Mouse (Mus musculus) lung, embryonic 15.5 days (tissue): ENCODE results near the gene Rnf208. TPM values are rescaled to one million over a fixed set of nuclear protein-coding genes. Genes with fewer than 3 reads are reported as not detected.

Source experiments
- ATAC-seq: fragments of 200-750 bp; cut with Nextera tagmentation; 2 replicates; pipeline ENCODE4 v1.8.0; 2017; ENCODE audit warnings: moderate number of reproducible peaks, borderline replicate concordance; ENCODE audit not compliant: low FRiP score, low TSS enrichment; ENCODE audit errors: extremely low read depth
- H3K27ac ChIP-seq: fragments of 300-500 bp; sonication (generic); 2 replicates; pipeline ENCODE4 v1.5.1; 2015; ENCODE audit warnings: moderate library complexity, mild to moderate bottlenecking, inconsistent platforms
- H3K27me3 ChIP-seq: fragments of 300-500 bp; sonication (generic); 2 replicates; pipeline ENCODE4 v1.6.1; 2015; ENCODE audit warnings: inconsistent platforms
- H3K36me3 ChIP-seq: fragments of 300-500 bp; sonication (generic); 2 replicates; pipeline ENCODE4 v1.6.1; 2015; ENCODE audit warnings: inconsistent platforms
- H3K4me1 ChIP-seq: fragments of 300-500 bp; sonication (generic); 2 replicates; pipeline ENCODE4 v1.6.1; 2015; ENCODE audit warnings: inconsistent platforms
- H3K4me2 ChIP-seq: fragments of 300-500 bp; sonication (generic); 2 replicates; pipeline ENCODE4 v1.6.1; 2015; ENCODE audit warnings: inconsistent platforms, mild to moderate bottlenecking, moderate library complexity
- H3K4me3 ChIP-seq: fragments of 300-500 bp; sonication (generic); 2 replicates; pipeline ENCODE4 v1.5.1; 2015; ENCODE audit warnings: mild to moderate bottlenecking, inconsistent platforms
- H3K9ac ChIP-seq: fragments of 300-500 bp; sonication (generic); 2 replicates; pipeline ENCODE4 v1.6.1; 2015; ENCODE audit warnings: inconsistent platforms
- H3K9me3 ChIP-seq: fragments of 300-500 bp; sonication (generic); 2 replicates; pipeline ENCODE4 v1.6.1; 2016; ENCODE audit warnings: inconsistent platforms
- WGBS: fragments of 180-500 bp; shearing (Covaris S2); methylation state at CpG from one replicate; pipeline ENCODE4 v1.1.7; 2015; 5-methylcytosine and 5-hydroxymethylcytosine counted together
- polyA plus RNA-seq: library from polyadenylated mRNA; unstranded; fragments of >200 nt; fragmentation: Nextera tagmentation; extraction: Ambion mirVana; gene quantifications from 2 replicates; pipeline ENCODE4 v1.2.1, GENCODE M21; 2015

Gene Rnf208
- polyA plus RNA-seq, 1 experiment from 2014 or later, result 9.9 TPM

DNA sequence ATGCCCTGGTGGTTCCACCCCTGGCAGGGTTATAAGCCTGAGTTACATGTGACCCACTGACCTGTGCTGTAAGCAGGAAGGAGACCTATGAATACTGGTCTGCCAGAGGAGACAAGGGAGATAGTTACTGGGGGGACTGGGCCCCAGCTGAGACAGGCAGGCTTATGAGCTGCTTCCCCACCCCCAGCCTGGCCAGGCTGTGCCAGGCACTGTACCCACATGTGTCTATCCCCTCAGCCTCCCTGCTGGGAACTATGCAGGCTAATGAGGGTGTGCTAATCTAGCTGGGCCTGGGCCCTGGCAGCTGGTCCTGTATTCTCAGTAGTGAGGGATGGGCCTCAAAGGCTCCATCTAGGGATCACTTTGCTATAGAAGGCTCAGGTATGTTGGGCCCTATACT is 25.2 kb downstream of the Rnf208 start:
- peaks cover 13% of the 10 kb centered on the region for H3K27me3 ChIP-seq
- ATAC-seq, result no peak
- H3K36me3 ChIP-seq, result peaks cover 16% of the 10 kb centered on the region
- H3K4me3 ChIP-seq, result no peak overlapping the region
- H3K9ac ChIP-seq, result no peak overlapping the region
- H3K4me1 ChIP-seq, result peaks cover 48% of the 10 kb centered on the region
- no peak overlapping the region for H3K4me2 ChIP-seq
- no peaks in the 10 kb centered on the region for H3K9me3 ChIP-seq
- no peak overlapping the region for H3K27ac ChIP-seq

DNA sequence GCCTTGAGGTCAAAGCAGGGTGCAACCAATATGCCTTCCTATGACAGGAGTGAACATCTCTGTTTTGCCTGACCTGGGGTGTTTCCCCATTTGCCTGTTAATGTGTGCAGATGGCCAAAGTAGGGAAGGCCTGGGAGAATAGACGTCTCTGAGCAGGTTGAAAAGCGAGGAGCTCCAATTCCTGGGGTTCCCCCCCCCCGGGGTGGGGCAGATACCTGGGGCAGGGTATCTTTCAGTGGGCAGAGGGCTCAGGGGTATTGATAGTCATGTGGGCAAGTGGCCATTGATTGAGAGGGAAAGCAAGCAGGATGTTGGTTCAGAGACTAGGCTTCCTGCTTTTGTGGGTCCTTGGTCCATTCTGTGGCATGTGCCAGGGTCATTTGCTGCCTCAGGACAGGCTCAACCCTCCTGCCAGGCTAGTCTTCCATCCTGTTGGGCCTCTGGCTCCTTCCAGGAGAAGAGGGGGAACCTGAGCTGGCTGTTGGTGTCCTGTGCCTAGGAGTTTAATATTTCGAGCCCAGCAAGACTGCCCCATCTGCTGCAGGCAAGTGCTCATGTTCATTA is 25.8 kb downstream of the Rnf208 start:
- WGBS, result 70% methylated on average over 4 of the region's 4 CpGs
- H3K9ac ChIP-seq, result no peak overlapping the region
- no peak for ATAC-seq
- peaks cover 16% of the 10 kb centered on the region for H3K36me3 ChIP-seq
- H3K4me2 ChIP-seq, result no peak overlapping the region
- H3K27ac ChIP-seq, result no peak overlapping the region
- H3K4me1 ChIP-seq, result peaks cover 48% of the 10 kb centered on the region
- H3K27me3 ChIP-seq, result peaks cover 13% of the 10 kb centered on the region
- H3K9me3 ChIP-seq, result no peaks in the 10 kb centered on the region
- H3K4me3 ChIP-seq, result no peak overlapping the region

DNA sequence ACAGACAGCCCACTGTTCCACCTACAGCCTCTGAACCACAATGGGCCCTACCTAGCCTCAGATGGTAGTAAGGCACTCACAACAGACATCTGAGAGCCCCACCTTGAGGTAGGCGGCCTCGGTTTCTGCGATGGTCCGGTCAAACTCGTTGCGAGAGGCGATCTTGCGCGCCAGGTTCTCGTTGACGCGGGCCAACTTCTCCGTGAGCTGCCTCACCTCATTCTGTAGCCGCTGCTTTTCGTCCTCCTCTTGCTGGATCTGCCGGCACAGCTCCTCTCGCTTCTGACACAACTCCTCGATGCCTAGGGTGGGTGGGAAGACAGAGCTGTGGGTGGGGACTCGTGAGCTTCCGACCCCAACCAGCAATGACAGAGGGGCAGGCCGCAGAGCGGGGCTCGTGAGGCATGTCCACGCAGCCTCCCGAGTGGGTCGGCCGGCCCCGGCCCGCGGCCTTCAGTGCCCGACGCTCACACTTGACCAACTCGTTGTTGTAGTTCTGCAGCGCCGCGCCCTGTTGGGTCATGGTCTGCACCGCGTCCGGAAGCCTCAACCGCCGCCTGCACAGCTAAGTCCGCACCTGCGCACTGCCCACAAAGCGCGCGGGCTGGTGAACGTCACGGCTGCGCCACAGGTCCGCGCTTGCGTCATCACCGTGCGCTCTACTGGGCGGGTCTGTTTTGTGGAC is 29.9 kb downstream of the Rnf208 start, which contains the start of the genes Ssna1 and Anapc2:
TSS of gene Ssna1 (minus strand) at position 612 of the 685 bp plus-strand sequence.
TSS of gene Anapc2 (plus strand) at position 652 of the 685 bp plus-strand sequence.
- Histone ChIP-seq H3K36me3 (peaks cover 51% of the 10 kb centered on the region), H3K9me3 (no peaks in the 10 kb centered on the region), H3K4me3 (peak within 1 kb of the TSS; percentile 80), H3K27ac (peak within 1 kb of the TSS; percentile 85), H3K27me3 (no peaks in the 10 kb centered on the region), H3K4me1 (peaks cover 27% of the 10 kb centered on the region), H3K4me2 (peak within 1 kb of the TSS; percentile 94), H3K9ac (peak within 1 kb of the TSS; percentile 88)
- under 1% methylated on average over 55 of the region's 55 CpGs for WGBS
- peak; percentile 96 for ATAC-seq

DNA sequence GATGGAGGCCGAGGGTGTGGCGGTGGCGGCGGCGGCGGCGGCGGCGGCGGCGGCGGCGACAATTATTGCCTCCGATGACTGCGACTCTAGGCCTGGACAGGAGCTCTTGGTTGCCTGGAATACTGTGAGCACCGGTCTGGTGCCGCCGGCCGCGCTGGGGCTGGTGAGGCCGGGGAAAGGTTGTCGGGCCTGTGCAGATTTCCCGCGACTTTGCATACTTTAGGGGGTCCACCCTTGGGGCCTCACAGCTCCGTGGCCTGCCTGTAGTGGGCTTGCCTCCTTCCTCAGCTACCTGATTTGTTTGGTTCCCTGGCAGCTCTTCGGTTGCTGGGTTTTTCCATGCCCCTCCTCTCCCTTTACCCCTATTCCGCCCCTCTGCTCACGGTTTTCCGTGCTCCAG is 30.5 kb downstream of the Rnf208 start:
- ATAC-seq, result peak; percentile 44
- H3K36me3 ChIP-seq, result peaks cover 56% of the 10 kb centered on the region
- under 1% methylated on average over 29 of the region's 29 CpGs for WGBS

DNA sequence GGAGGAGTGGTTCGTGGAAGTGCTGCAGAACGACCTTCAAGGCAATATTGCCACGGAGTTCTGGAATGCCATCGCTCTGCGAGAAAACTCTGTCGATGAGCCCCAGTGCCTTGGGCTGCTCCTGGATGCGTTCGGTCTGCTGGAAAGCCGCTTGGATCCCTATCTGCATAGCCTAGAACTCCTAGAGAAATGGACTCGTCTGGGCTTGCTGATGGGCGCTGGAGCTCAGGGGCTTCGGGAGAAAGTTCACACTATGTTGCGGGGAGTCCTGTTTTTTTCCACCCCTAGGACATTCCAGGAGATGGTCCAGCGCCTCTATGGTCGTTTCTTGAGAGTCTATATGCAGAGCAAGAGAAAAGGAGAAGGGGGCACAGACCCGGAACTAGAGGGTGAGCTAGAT is 31.0 kb downstream of the Rnf208 start:
- 26% methylated on average over 16 of the region's 16 CpGs for WGBS
- H3K4me3 ChIP-seq, result peak overlapping the region; percentile 80

More for the DNA sequence above, 30.5 kb downstream of the Rnf208 start:
- Histone ChIP-seq H3K4me1 (peaks cover 27% of the 10 kb centered on the region), H3K27ac (peak overlapping the region; percentile 16; the same call in 1 of the 2 replicates), H3K9ac (peak overlapping the region; percentile 88), H3K27me3 (no peaks in the 10 kb centered on the region), H3K4me2 (peak overlapping the region; percentile 94), H3K9me3 (no peaks in the 10 kb centered on the region), H3K4me3 (peak overlapping the region; percentile 80)

DNA sequence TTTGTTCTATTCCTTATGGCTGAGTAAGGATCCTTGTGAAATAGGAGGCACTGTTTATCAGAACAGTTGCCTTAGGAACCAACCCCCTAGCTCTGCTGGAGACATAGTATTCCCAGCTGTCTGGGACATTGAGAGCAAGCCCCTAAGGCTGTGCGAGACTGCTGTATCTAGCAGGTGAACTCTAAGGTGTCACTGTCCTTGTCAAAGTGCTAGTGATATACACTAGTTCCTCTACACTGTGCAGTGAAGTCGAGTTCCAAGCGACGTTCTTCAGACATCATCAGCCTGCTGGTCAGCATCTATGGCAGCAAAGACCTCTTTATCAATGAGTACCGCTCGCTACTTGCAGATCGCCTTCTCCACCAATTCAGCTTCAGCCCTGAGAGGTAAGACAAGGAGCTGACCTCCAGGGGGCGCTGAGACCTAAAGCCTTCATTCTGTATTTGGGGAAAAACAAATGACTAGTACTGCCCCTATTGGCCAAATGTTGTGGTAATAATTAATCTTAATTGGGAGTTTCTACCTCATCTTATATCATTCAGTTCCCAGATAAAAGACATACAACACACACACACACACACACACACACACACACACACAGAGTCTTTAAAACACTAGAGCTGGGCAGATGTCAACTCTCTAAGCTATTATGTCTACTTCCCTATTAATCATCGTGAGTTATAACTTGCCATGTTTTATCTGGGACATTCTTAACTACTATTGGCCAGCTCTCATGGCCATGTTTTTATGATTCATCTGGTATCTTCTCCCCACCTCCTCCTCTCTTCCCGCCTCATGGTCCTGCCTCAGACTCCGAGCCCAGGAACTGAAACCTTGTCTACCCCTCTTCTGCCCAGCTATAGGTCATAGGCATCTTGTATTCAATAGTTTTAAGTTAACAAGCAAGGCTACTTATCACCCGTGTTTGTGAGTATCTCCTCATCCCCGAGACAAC is 37.1 kb downstream of the Rnf208 start:
- Histone ChIP-seq H3K4me1 (peaks cover 1% of the 10 kb centered on the region; the same call in 1 of the 2 replicates), H3K36me3 (peaks cover 97% of the 10 kb centered on the region), H3K27ac (no peak overlapping the region), H3K9ac (no peak overlapping the region), H3K4me2 (no peak overlapping the region), H3K27me3 (no peaks in the 10 kb centered on the region), H3K4me3 (no peak overlapping the region), H3K9me3 (no peaks in the 10 kb centered on the region)
- no peak for ATAC-seq
- 66% methylated on average over 13 of the region's 13 CpGs for WGBS

More for the DNA sequence above, 31.0 kb downstream of the Rnf208 start:
- peak overlapping the region; percentile 94 for H3K4me2 ChIP-seq
- no peaks in the 10 kb centered on the region for H3K27me3 ChIP-seq
- peaks cover 61% of the 10 kb centered on the region for H3K36me3 ChIP-seq
- H3K4me1 ChIP-seq, result peaks cover 27% of the 10 kb centered on the region
- no peaks in the 10 kb centered on the region for H3K9me3 ChIP-seq
- ATAC-seq, result no peak
- peak overlapping the region; percentile 88 for H3K9ac ChIP-seq
- H3K27ac ChIP-seq, result no peak overlapping the region

DNA sequence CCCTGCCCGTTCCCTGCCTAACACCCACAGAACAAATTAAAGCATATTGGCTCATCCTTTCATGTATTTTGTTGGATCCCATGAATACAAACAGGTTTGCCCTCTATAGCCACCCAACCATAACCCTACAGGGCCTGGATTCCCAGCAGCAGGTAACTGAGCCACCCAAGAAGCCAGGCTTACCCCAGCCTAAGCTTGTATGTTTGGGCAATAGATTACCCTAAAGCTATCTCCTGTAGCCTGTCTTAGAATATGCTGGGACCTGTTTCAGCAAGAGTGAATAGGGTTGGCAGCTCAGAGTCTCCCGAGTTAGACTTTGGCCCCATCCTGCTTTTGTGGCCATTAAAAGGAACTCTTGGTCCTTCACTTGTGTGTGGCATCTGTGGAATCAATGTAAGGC is 43.5 kb downstream of the Rnf208 start:
- Histone ChIP-seq H3K36me3 (peaks cover 50% of the 10 kb centered on the region), H3K4me3 (no peak overlapping the region), H3K4me2 (no peak overlapping the region), H3K27ac (peak overlapping the region; percentile 79; the same call in 1 of the 2 replicates), H3K9me3 (no peaks in the 10 kb centered on the region), H3K9ac (no peak overlapping the region), H3K27me3 (peaks cover 28% of the 10 kb centered on the region), H3K4me1 (peaks cover 36% of the 10 kb centered on the region; the same call in 1 of the 2 replicates)
- no peak for ATAC-seq
- WGBS, result 80% methylated on average over 2 of the region's 2 CpGs

DNA sequence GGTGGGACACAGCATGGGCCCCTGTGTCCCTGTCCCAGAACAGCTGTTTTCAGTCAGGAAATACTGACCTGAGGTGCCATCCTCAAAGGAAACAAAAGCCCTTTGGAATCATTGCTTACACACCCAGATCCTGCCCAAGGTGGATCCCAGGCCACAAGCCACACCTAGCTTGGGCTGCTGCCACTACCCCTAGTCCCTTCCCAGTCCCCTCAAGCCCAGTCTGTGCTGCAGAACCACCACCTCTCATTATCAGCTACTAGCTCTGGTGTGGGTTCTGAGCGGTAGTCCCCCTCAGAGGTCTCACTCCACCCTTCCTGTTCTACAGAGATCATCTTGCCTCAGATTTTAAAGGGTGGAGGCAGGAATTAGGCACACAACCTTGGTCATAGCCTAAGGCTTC is 44.3 kb downstream of the Rnf208 start:
- H3K9ac ChIP-seq, result no peak overlapping the region
- ATAC-seq, result no peak
- no peak overlapping the region for H3K4me3 ChIP-seq
- H3K27ac ChIP-seq, result peak overlapping the region; percentile 79
- H3K4me2 ChIP-seq, result 0 out of 2 replicates have a peak overlapping the region, but pooled peaks have one; percentile 16
- H3K9me3 ChIP-seq, result no peaks in the 10 kb centered on the region
- H3K27me3 ChIP-seq, result peaks cover 35% of the 10 kb centered on the region
- peaks cover 42% of the 10 kb centered on the region for H3K36me3 ChIP-seq
- H3K4me1 ChIP-seq, result peaks cover 42% of the 10 kb centered on the region
- WGBS, result 58% methylated on average over 1 of the region's 1 CpGs

DNA sequence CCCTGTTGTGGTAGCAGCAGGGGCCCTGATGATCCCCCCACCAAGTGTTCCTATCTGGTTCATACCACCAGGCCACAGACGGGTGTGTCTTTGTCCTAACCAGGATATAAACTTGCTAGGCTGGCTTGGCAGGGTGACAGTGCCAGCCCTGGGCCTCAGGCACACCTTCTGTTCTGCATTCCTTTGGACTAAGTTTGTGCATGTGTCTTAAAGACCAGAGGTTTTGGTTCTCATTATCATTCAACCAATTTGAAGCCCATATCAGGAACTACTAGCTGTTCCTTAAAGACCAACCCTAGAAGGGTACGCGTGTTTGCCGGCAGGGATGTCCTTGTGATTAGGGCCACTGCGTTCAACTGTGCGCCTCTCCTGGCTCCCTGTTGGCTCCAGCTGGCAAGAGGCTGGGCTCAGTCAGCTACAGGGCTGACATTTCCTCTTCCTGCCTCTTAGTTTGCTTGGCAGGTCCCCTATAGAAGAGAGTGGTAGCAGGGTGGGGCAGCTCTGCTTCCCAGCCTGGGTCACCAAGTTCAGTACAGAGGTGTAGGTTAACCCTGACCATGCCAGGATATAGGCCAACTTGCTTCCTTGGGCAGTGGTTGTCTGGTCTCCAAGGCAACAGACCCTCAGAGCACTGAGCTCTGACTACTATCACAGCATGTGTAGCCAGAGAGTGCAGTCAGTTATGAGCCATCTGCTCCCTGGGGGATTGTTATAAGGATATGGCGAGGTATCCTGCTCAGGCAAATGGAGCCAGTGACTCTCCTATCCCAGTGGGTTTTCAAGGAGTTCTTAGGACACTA is 45.0 kb downstream of the Rnf208 start:
- Histone ChIP-seq H3K9me3 (no peaks in the 10 kb centered on the region), H3K27me3 (peaks cover 43% of the 10 kb centered on the region), H3K4me3 (no peak overlapping the region), H3K4me1 (peaks cover 44% of the 10 kb centered on the region), H3K9ac (no peak overlapping the region), H3K36me3 (peaks cover 38% of the 10 kb centered on the region), H3K27ac (peak overlapping the region; percentile 79), H3K4me2 (peak overlapping the region; percentile 27; the same call in 1 of the 2 replicates)
- ATAC-seq, result peak; percentile 24; the same call in 1 of the 2 replicates
- 42% methylated on average over 7 of the region's 7 CpGs for WGBS

DNA sequence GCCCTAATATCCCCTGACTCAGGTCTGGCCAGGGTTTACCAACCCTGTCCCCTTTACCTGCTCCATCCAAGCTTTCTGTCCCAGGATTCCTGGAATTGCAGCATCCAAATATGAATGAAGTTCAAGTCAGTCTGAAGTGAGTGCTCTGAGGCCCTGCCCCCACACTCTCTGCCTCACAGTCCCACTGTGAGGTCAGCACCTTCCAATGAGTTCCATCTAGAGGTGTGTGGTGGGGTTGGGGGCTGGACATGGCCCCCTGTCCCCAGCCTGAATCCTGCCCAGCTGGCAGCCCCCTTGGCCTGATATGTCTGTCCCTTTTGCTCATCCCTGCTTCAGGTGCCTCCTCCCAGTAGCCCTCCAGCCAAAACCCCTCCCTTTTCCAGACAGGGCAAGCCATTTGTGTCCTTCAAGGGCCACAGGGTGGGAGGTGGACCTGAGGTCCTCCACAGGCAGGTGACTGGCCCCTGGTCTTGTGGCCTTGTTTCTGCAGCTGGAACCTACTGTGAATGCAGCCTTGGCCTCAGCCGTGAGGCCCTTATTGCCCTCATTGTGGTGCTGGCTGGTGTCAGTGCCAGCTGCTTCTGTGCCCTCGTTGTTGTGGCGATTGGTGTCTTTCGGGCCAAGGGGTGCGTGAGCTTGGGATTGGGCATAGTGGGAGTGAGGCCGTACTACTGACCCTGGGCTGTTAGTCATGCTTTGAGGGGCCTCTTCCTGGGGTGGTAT is 46.0 kb downstream of the Rnf208 start, which contains the start of gene Tmem210:
TSS of gene Tmem210 (plus strand) at position 219 of the 723 bp plus-strand sequence.
- H3K36me3 ChIP-seq, result peaks cover 27% of the 10 kb centered on the region
- H3K9me3 ChIP-seq, result no peaks in the 10 kb centered on the region
- peak within 1 kb of the TSS; percentile 27; the same call in 1 of the 2 replicates for H3K4me2 ChIP-seq
- ATAC-seq, result no peak
- no peak within 1 kb of the TSS for H3K9ac ChIP-seq
- H3K4me1 ChIP-seq, result peaks cover 52% of the 10 kb centered on the region
- H3K27me3 ChIP-seq, result peaks cover 53% of the 10 kb centered on the region
- 78% methylated on average over 6 of the region's 6 CpGs for WGBS
- no peak within 1 kb of the TSS for H3K4me3 ChIP-seq
- H3K27ac ChIP-seq, result peak within 1 kb of the TSS; percentile 79
